Mouse (Mus musculus) colon, adult 2 months (tissue): Measurements from ENCODE around the gene Adora2b. TPM values are rescaled to one million over a fixed set of nuclear protein-coding genes. Genes with fewer than 3 reads are reported as not detected.

Experiments
- polyA plus RNA-seq: library from polyadenylated mRNA; depleted of rRNA; stranded (reverse); fragments of >200 nt; gene quantifications from 2 replicates; pipeline ENCODE4 v1.2.3, GENCODE M21; 2012; rRNA removed

Gene Adora2b
- 1.9 and 3.2 TPM in 2 replicates for polyA plus RNA-seq

DNA sequence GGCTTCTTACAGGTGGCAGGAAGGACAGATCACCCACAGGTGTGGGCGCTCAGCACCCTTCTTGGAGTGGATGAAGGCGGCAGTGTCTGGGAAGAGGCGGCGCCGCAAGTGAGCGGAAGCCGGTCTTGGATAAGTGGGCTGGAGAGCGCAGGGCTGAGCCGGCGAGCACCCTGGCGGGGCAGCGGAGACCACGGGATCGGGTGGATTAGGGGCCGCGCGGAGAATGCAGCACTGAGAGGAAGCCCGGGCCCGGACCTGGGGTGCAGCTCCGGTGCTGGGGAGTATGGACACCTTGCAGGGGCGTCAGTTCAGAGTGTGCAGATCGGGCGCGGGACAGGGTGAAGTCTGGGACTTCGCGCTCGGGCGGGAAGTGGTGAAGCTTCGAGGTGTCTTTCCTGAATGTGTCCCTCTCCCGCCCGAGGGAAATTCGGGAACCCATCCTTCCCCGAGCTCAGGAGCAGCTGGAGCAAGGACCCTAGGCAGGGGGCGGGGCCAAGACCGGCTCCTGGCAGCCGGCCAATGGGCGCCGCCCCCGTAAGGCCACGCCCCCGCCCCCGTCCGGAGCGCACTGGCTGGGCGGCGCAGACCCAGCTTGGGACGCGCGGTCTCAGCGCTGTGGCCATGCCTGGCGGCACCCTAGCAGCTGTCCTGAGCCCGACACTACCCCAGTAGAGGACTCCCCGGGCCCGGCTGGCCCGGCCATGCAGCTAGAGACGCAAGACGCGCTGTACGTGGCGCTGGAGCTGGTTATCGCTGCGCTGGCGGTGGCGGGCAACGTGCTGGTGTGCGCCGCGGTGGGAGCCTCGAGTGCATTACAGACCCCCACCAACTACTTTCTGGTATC, at the start of gene Adora2b:
TSS of gene Adora2b (plus strand) at position 584 of the 844 bp plus-strand sequence.

DNA sequence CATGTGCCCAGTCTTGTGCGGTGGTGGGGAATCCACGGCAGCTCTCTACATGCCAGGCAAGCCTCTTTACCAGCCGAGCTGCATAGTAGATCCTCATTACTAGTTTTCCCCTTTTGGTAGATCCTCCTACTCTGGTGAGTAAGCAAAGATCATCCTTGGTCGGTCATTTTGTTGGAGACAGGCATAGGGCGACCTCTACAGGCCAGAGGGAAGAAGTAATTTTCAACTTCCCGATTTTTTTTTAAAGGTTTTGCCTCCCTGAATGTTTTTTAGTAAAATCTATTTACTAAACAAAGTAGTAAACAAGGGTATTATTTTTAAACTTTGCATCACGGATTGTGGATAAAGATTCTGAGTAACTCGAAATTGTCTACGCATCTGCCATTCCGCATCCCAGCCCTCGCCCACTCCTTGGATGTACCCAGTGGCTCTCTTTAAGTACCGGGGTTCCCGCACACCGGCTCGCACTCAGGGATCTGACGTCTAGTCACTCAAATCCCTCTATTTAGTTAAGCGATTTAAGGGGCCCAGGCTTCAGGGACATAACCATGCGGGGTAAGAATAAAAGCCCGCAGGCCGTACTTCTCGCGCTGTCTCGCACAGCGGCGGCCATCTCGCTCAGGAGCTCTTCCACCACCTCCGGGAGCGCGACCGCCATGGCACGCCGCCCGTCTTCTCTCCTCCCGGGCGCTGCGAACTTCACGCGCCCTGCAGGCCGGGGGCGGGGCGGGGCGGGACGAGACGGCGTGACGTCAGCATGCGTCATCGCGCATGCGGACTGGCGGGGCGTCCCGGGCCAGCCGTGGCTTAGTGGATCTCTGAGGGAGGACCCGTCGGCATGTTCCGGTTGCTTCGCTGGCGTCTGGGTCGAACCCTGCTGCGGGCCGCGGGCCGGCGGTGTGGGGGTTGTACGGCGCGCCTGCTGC, 32.2 kb downstream of the Adora2b start, which contains the start of the genes Zswim7 and Ttc19:
TSS of gene Zswim7 (minus strand) at position 701 of the 926 bp plus-strand sequence.
TSS of gene Ttc19 (plus strand) at position 799 of the 926 bp plus-strand sequence.

Other genes with a start within 250 kb of the Adora2b start
- gene Zswim7, start 32.4 kb downstream of the Adora2b start, polyA plus RNA-seq, result 5.7 and 7.6 TPM in 2 replicates
- gene Ttc19, start 32.5 kb downstream of the Adora2b start, polyA plus RNA-seq, result 19.2 and 19.9 TPM in 2 replicates
- gene Pigl, start 209.5 kb downstream of the Adora2b start, polyA plus RNA-seq, result 5.2 TPM in 2 replicates
- 71.9 and 79.0 TPM in 2 replicates for gene Ncor1, start 209.6 kb downstream of the Adora2b start, polyA plus RNA-seq